Mouse (Mus musculus) ZHBTc4 (cell line): ENCODE data around the gene Col26a1.

Experiments
- DNase-seq: peaks from one replicate; pipeline ENCODE4 v3.0.0-alpha.2; 2011; ENCODE audit warnings: low read depth, low spot score

Gene Col26a1

GRCm38 (mm10) chr5:136806379-136807056 lies 76.5 kb downstream of the Col26a1 start:
- no peak for DNase-seq

- DNase-seq, result no peak
Observed at GRCm38 (mm10) chr5:136805019-136805418, 78.0 kb downstream of the Col26a1 start.

DNA sequence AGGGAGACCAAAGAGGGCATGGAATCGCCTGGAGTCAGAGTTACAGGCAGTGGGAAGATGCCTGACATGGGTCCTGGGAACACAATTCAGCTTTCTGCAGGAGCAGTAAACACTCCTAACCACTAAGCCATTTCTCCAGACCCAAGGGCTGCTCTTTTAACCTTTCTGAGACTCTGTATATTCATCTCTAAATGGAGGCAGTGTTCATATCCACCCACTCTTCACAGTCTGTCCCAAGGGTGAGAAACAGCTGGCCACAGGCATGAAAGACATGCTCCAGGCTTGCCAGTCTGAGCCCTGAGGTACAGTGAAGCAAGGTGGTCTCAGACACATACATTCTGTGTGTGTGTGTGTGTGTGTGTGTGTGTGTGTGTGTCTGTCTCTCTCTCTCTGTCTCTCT lies 78.8 kb downstream of the Col26a1 start:
- no peak for DNase-seq

- DNase-seq, result peak; percentile 56
Observed at GRCm38 (mm10) chr5:136802732-136803131, 80.3 kb downstream of the Col26a1 start.

DNA sequence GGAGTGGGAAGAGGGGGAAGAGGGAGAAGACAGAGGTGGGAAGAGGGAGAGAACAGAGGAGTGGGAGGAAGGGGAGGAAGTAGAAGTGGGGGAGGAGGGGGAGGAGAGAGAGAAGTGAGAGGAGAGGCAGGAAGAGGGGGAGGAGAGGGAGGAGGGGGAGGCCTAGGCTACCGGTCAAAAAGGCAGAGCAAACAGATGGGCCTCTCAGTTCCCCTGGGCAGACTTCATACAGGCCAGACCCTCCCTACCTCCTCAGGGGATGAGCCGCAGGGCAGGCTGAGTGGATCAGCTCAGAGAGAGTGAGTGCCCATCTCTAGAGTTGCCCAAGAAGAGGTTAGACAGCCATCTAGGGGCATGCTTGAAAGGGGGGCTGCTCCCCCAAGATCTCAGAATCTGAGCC lies 86.1 kb downstream of the Col26a1 start:
- DNase-seq, result no peak

GRCm38 (mm10) chr5:136793807-136794206 lies 89.2 kb downstream of the Col26a1 start:
- peak; percentile 31 for DNase-seq

DNA sequence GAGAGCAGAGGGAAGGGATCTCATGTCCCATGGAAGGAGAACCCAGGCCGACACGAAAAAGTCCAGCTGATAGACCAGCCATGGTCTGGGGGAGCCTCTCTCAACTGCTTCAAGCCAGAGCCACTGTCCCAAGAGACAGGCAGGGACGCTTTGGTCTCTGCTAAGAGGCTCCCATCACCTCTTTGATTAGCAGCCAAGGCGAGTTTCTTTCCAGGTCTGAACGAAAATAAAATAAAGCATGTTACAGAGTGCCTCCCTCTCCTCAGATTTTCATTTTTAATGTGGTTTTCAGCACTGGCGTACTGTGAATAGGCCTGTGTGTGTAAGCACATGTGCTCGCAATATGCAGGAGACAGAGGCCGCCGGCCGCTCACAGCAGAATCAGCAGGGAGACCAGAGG lies 90.5 kb downstream of the Col26a1 start:
- no peak for DNase-seq

DNA sequence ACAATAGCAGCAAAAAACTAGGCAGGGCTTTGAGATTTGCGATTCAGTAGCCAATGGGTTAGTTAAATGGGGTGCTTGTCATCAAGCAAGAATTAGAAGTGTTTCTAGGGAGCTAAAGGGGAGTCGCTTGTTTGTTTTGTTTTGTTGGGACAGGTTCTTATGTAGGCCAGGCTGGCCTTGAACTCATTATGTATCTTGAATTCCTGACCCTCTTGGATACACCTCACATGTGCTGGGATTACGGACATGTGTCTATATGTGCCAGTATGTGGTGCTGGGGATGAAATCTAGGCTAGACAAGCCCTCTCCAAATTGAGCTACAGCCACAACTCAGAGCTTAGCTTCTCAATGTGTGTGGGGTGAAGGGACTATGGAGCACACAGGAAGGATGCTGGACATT lies 91.8 kb downstream of the Col26a1 start:
- no peak for DNase-seq

DNA sequence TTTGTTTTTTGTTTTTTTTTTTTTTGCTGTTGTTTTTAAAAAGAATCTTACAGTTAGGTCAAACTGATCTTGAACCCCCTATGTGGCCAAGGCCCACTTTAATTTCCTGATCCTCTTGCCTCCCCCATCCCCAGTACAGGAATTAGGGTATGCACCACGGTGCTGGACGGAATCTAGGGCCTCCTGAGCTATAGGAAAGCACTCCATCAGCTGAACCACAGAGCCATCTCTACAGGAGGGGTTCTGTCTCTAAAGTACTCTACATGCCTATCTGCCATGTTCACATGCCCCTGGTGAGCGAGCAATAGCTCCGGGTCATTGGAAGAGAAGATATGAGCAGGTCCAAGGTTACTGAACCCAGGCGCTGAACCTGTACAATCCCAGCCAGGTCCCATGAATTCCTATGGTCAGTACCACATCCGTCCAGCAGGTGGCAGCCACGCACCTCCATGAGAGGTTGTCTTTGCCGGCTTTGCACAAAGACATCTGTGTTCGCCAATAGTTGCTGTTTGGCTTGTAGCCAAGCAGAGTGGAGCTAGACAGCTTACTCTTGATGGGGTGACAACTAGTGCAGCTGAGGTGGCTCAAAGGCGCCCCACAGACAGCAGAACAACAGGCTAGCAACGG lies 92.3 kb downstream of the Col26a1 start:
- peak; percentile 91 for DNase-seq

GRCm38 (mm10) chr5:136784531-136784930 lies 98.5 kb downstream of the Col26a1 start:
- DNase-seq, result no peak

DNA sequence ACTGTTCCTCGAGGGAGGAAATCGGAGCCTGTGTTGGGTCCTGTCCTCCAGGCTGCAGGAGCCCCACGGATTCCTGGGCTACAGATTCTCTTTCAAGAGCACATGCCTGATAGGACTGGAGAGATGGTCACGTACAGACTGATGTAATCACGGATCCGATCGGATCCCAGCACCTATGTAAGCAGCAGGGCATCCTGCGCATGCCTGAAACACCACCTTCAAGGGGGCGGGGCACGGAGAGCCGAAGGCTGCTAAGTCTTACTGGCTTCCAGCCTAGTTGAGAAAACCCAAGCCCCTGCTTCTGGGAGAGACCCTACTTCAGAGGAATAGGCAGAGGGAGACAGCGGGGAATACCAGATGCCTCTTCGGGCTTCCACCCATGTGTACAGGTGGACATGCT lies 100.4 kb downstream of the Col26a1 start:
- peak; percentile 76 for DNase-seq

- DNase-seq, result peak; percentile 84
Observed at GRCm38 (mm10) chr5:136780465-136780864, 102.5 kb downstream of the Col26a1 start.

DNA sequence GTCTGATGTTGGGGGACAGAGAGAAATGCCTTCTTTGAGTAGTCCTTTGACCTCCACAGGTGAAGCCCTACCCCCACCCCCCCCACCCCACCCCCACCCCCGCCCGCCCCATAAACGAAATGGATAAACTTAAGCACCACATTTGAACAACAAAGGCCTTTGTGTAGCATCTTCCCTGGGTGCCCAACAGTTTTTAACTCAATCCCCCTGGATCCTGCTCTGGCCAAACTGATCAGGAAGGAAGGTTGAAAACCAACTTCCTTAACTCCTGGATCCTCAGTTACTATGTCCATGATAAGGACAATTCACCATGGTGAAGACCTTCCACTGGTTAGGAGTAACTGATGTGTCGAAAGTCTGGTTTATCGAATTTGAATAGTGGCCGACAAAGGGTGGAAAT lies 103.1 kb downstream of the Col26a1 start:
- peak; percentile 23 for DNase-seq

DNA sequence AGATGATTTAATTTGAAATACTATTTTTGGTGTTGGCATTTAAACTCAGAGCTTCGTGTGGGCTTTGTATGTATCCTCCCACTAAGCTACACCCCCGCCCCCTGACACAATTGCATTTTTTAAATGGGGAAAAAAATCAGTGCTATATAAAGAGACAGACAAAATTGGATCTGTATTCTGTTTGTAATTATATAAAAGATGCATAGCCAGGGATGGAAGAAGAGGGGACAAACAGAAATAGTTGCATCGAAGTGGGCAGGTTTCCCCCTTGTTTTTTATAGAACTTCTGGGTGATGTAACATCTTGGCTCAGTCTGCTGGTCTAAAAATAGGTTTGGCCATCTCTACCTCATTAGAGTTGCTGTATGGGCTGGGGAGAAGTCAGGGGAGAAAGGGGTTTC lies 107.5 kb downstream of the Col26a1 start:
- DNase-seq, result no peak

DNA sequence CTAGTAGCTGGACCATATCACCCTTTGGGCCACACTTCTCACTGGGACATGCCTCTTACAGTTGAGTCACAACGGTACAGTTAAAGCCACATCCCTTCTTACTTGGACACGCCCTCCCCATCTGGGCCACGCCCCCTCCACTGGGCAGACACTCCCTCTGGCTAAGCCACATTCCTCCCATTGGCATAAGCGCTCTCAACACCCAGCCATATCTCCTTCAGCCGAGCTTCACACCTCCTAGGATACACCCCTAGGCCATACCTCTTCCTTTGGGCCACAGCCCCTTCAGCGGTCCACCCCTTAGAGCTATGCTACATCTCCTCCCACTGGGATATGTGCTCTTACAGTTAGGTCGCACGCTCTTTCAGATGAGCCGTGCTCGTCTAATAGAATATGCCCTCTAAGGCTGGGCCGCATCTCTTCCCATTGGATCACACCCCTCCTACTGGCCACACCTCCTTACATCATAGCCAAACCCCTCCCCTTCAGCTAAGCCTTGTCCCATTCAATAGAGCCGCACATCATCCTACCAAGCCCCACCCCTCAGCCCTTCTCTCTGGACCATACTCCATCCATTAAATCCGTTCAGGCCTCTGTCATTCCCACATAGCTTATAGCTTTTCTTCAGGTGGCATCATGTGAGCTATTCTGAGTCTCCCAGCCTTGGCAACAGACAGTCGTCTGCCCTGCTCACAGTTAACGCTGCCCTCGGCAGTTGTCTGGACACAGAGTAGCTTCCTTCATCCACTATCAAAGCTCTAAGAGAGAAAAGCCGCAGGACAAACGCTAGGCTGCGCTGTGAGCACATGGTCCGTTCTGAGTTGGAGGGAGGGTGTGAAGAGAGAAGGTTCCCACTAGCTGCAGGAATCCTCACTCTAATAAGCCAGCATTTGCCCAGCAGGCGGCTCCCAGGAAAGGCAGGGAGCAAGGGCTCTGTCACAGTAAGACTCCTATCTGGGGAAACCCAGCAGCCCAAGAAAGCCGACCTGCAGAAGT lies 109.7 kb downstream of the Col26a1 start:
- DNase-seq, result peak; percentile 93

- no peak for DNase-seq
Observed at GRCm38 (mm10) chr5:136771132-136771531, 111.9 kb downstream of the Col26a1 start.

GRCm38 (mm10) chr5:136767304-136767703 lies 115.7 kb downstream of the Col26a1 start:
- peak; percentile 48 for DNase-seq

DNA sequence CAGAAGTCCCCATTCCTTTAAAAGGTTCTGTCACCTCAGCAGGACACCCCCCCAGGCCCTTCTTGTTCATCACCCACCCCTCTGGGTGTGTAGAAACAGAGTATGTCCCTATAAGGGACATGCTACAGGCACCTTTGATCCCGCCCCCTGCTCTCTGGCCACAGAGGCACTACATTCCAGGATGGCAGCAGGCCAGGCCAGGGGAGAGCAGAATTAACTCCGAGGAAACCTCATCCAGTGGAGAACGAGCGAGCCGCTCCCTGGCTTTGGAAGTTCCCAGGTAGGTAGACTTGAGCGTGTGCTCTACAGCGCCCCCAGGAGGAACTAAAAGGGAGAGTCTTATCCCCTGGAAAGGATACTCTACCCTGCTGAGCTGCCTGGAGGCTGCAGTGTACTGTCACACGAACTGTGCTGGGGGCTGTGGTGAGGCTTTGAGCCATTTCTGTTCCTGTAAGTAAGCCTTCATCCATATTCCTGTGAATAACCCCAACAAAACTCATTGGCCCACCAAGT lies 118.8 kb downstream of the Col26a1 start:
- DNase-seq, result peak; percentile 80

DNA sequence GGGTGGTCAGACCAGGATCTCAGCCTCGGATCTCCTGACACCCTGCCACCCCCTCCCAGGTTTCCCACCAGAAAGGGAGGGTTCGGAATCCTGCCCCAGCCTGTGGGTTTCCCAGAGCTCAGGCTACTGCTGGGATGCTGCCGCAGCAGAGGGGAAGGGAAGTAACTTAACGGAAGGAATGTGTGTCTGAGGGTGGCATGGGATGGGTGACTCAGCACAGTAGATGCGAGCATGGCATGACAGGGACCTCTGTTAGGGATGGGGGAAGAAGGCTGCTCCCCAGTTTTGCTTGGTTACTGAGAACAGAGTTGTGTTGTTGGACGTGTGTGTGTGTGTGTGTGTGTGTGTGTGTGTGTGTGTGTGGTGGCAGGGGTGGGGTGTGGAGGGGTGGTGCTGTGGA lies 122.7 kb downstream of the Col26a1 start:
- DNase-seq, result no peak

DNA sequence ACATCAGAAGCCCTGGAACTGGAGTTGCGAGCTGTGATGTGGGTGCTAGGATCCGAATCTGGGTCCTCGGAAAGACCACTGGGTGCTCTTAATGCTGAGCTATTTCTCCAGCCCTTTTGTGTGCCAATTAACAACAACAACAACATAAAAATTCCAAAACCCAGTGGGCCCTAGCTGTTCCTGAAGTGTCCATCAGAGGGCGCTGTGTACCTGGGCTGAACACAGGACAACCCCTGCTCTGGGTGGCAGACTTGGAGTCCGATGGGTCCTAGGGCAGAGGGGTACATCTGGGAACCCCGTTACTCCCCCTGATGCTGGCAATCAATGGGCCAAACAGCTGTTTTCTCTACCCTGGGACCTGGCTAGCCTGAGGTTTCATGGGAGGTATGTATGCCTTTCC lies 123.2 kb downstream of the Col26a1 start:
- peak; percentile 75 for DNase-seq

DNA sequence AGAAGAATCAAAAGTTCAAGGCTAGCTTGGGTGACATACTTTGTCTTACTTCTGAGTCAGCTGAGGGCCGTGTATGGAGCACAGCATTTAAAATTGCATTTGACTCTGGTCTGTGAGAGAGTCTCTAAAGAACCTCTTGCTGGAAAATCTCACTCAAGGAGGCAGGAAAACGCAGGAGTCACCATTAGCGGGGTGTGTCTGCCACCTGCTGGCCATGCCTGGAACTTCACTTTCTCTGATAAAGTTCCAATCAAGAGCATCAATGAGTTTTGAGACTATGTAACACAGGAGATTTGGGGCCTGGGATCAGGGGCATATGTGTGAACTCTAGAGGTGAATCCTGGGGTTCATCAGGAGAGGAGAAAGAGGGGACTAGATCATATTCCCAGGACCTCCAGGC lies 127.3 kb downstream of the Col26a1 start:
- DNase-seq, result peak; percentile 77

- DNase-seq, result no peak
Observed at GRCm38 (mm10) chr5:136754053-136754591, 128.9 kb downstream of the Col26a1 start.
